Mouse (Mus musculus) kidney, postnatal 0 days (tissue): ENCODE measurements around the gene Zfand6. TPM values are rescaled to one million over a fixed set of nuclear protein-coding genes. Genes with fewer than 3 reads are reported as not detected.

Source experiments
- ATAC-seq: fragments of 200-750 bp; cut with Nextera tagmentation; replicated peaks from 2 replicates; pipeline ENCODE4 v1.8.0; 2017; ENCODE audit warnings: low read depth, moderate number of reproducible peaks, moderate TSS enrichment, moderate library complexity; ENCODE audit not compliant: low FRiP score
- DNase-seq: peaks from one replicate; pipeline ENCODE4 v3.0.0-alpha.2; 2016; ENCODE audit warnings: low spot score
- H3K27ac ChIP-seq: fragments of 300-500 bp; sonication (generic); 2 replicates; pipeline ENCODE4 v1.5.1; 2014; ENCODE audit warnings: mild to moderate bottlenecking
- H3K27me3 ChIP-seq: fragments of 300-500 bp; sonication (generic); 2 replicates; pipeline ENCODE4 v1.6.1; 2014; ENCODE audit warnings: low read length, mixed read lengths; ENCODE audit not compliant: insufficient read depth
- H3K36me3 ChIP-seq: fragments of 300-500 bp; sonication (generic); 2 replicates; pipeline ENCODE4 v1.6.1; 2014; ENCODE audit warnings: low read length, mixed read lengths; ENCODE audit not compliant: insufficient read depth
- H3K4me1 ChIP-seq: fragments of 300-500 bp; sonication (generic); replicated peaks from 2 replicates; pipeline ENCODE4 v1.6.1; 2014; ENCODE audit warnings: antibody characterized with exemption, low read length, mixed read lengths; ENCODE audit not compliant: insufficient read depth
- H3K4me2 ChIP-seq: fragments of 300-500 bp; sonication (generic); 2 replicates; pipeline ENCODE4 v1.6.1; 2014; ENCODE audit warnings: mild to moderate bottlenecking, low read length, moderate library complexity, mixed read lengths
- H3K4me3 ChIP-seq: fragments of 300-500 bp; sonication (generic); replicated peaks from 2 replicates; pipeline ENCODE4 v1.5.1; 2014; ENCODE audit warnings: low read depth, low read length
- H3K9ac ChIP-seq: fragments of 300-500 bp; sonication (generic); 2 replicates; pipeline ENCODE4 v1.6.1; 2014; ENCODE audit warnings: low read depth, low read length
- H3K9me3 ChIP-seq: fragments of 300-500 bp; sonication (generic); replicated peaks from 2 replicates; pipeline ENCODE4 v1.6.1; 2016; ENCODE audit warnings: low read length, inconsistent platforms, mixed read lengths
- CTCF ChIP-seq: IDR thresholded peaks from 2 replicates; pipeline ENCODE4 v1.5.1; 2016; ENCODE audit warnings: antibody characterized with exemption, low read depth, mild to moderate bottlenecking, moderate library complexity
- WGBS: fragments of 180-500 bp; shearing (Covaris S2); extraction: QIAGEN DNeasy Blood & Tissue Kit; methylation state at CpG from one replicate; pipeline ENCODE4 v1.1.7; 2014; 5-methylcytosine and 5-hydroxymethylcytosine counted together
- polyA plus RNA-seq: library from polyadenylated mRNA; unstranded; fragments of >200 nt; fragmentation: Nextera tagmentation; extraction: Ambion mirVana; gene quantifications from 2 replicates; pipeline ENCODE4 v1.2.1, GENCODE M21; 2015

Gene Zfand6
- 185 and 198 TPM in 2 replicates for polyA plus RNA-seq

DNA sequence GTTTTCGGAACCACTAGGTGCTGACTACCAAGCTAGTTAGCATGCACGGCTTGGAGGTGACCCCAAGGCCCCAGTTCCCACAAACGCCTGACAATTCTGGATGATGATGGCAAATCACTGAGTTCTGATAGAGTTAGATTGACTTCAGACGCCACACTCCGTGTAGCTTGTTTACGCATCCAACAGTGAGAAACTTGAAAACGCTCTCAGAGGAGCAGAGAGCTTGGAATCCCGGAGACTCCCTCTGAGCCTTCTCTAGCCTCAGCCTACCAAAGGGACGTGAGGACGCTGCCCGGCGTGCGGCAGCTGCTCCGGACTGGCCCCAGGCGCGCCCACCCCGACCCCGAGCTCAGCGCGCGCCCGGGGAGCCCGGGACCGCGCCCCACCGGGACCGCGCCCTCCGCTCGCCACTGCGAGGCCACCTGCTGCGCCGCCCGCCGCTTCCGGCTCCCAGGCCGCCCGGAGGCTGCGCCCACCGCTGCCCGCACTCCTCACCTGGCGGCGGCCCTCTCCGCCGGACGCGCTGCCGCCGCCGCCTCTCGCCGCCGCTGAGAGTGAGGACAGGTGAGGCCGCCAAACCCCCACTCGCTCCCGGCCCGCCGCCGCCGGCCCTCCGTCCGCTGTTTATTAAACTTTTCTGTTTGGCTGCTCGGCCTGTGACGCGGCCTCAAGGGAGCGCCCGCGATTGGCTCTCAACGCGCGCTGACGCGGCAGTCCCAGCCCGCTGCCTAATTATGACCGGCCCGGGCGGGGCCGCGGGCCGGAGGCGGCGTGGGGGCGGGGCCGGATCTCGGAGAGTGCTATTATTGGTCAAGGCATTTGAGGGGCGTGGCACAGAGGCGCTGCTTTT is at the start of gene Zfand6:
Zfand6 (minus strand) TSS at position 709 of the 850 bp plus-strand sequence.
- ATAC-seq (peak; percentile 99), DNase-seq (peak; percentile 98)
- peak within 1 kb of the TSS; percentile 92 for H3K4me3 ChIP-seq
- TF ChIP-seq CTCF: no peak
- no peaks in the 10 kb centered on the region for H3K27me3 ChIP-seq
- no peaks in the 10 kb centered on the region for H3K9me3 ChIP-seq
- peak within 1 kb of the TSS; percentile 95 for H3K27ac ChIP-seq
- H3K4me1 ChIP-seq: no peaks in the 10 kb centered on the region
- H3K9ac ChIP-seq: peak within 1 kb of the TSS; percentile 87
- no peaks in the 10 kb centered on the region for H3K36me3 ChIP-seq
- H3K4me2 ChIP-seq: peak within 1 kb of the TSS; percentile 82
- under 1% methylated on average over 75 of the region's 87 CpGs for whole genome bisulfite sequencing

DNA sequence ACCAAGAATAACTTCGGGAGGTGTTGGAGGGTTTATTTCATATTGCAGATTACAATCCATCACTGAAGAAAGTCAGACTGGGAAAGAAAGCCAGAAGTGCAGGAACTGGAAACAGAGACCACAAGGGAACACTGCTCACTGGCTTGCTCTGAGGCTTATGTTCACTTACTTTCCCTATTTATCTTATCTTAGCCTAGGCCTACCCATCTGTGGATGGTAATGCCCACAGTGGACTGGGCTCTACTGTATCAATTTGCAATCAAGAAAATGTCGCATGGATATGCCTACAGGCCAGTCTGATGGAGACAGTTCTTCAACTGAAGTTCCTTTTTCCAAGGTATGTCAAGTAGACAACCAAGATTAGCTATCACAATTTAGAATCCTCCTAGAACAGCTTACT is 47.0 kb upstream of the Zfand6 start:
- H3K9ac ChIP-seq: no peak overlapping the region
- TF ChIP-seq CTCF: no peak
- no peak overlapping the region for H3K4me2 ChIP-seq
- WGBS: 77% methylated on average over 2 of the region's 2 CpGs
- no peaks in the 10 kb centered on the region for H3K27me3 ChIP-seq
- no peak overlapping the region for H3K4me3 ChIP-seq
- DNase-seq (no peak), ATAC-seq (no peak)
- no peak overlapping the region for H3K27ac ChIP-seq
- H3K36me3 ChIP-seq: no peaks in the 10 kb centered on the region
- H3K9me3 ChIP-seq: no peaks in the 10 kb centered on the region
- H3K4me1 ChIP-seq: no peaks in the 10 kb centered on the region

GRCm38 (mm10) chr7:84733038-84733437 is 43.3 kb upstream of the Zfand6 start:
- 40% methylated on average over 1 of the region's 1 CpGs for WGBS

GRCm38 (mm10) chr7:84732052-84732451 is 42.3 kb upstream of the Zfand6 start:
- no peak for TF ChIP-seq CTCF
- no peak overlapping the region for H3K9ac ChIP-seq
- H3K9me3 ChIP-seq: no peaks in the 10 kb centered on the region
- H3K36me3 ChIP-seq: no peaks in the 10 kb centered on the region
- no peak for DNase-seq
- no peak overlapping the region for H3K4me3 ChIP-seq
- ATAC-seq: no peak
- no peaks in the 10 kb centered on the region for H3K27me3 ChIP-seq
- H3K4me2 ChIP-seq: no peak overlapping the region
- H3K4me1 ChIP-seq: no peaks in the 10 kb centered on the region
- 89% methylated on average over 1 of the region's 1 CpGs for WGBS
- H3K27ac ChIP-seq: no peak overlapping the region

More at GRCm38 (mm10) chr7:84733038-84733437, 43.3 kb upstream of the Zfand6 start:
- no peak for DNase-seq
- no peak overlapping the region for H3K4me3 ChIP-seq
- H3K27me3 ChIP-seq: no peaks in the 10 kb centered on the region
- H3K9me3 ChIP-seq: no peaks in the 10 kb centered on the region
- no peak for TF ChIP-seq CTCF
- no peaks in the 10 kb centered on the region for H3K4me1 ChIP-seq
- no peaks in the 10 kb centered on the region for H3K36me3 ChIP-seq
- no peak overlapping the region for H3K4me2 ChIP-seq
- H3K9ac ChIP-seq: no peak overlapping the region
- H3K27ac ChIP-seq: no peak overlapping the region
- ATAC-seq: no peak

- Histone ChIP-seq H3K27ac (no peak overlapping the region), H3K27me3 (no peaks in the 10 kb centered on the region), H3K9ac (no peak overlapping the region), H3K9me3 (no peaks in the 10 kb centered on the region), H3K4me1 (no peaks in the 10 kb centered on the region), H3K4me2 (no peak overlapping the region), H3K4me3 (no peak overlapping the region), H3K36me3 (no peaks in the 10 kb centered on the region)
- no peak for DNase-seq
- TF ChIP-seq CTCF: no peak
- ATAC-seq: no peak
- 48% methylated on average over 3 of the region's 3 CpGs for WGBS
Observed at GRCm38 (mm10) chr7:84731076-84731475, 41.3 kb upstream of the Zfand6 start.

- Histone ChIP-seq H3K4me1 (no peaks in the 10 kb centered on the region), H3K4me2 (no peak overlapping the region), H3K9ac (no peak overlapping the region), H3K27ac (no peak overlapping the region), H3K36me3 (no peaks in the 10 kb centered on the region), H3K9me3 (no peaks in the 10 kb centered on the region), H3K4me3 (no peak overlapping the region), H3K27me3 (no peaks in the 10 kb centered on the region)
- DNase-seq: no peak
- no peak for ATAC-seq
- TF ChIP-seq CTCF: no peak
- WGBS: 80% methylated on average over 7 of the region's 7 CpGs
Observed at GRCm38 (mm10) chr7:84722804-84723459, 33.2 kb upstream of the Zfand6 start.
